Mouse (Mus musculus): Measurements from ENCODE around the gene Fgfr2. TPM values are rescaled to one million over a fixed set of nuclear protein-coding genes. Genes with fewer than 3 reads are reported as not detected.

Fgfr2 gene
- polyA plus RNA-seq, 1 experiment from 2014 or later = 104 TPM

- Histone ChIP-seq H3K36me3 (no peaks in the 10 kb centered on the region), H3K27me3 (replicated peaks) (no peaks in the 10 kb centered on the region), H3K9me3 (no peaks in the 10 kb centered on the region), H3K27ac (no peak overlapping the region; the same call in 1 of the 2 replicates), H3K4me1 (peaks cover 6% of the 10 kb centered on the region; the same call in 1 of the 2 replicates), H3K9ac (no peak overlapping the region), H3K4me3 (replicated peaks) (no peak overlapping the region), H3K4me2 (no peak overlapping the region)
- 87% methylated on average over 3 of the region's 3 CpGs for WGBS
- no peak for ATAC-seq (ENCODE audit: insufficient read depth, low FRiP score, low read depth)
These were observed 892.2 kb downstream of the Fgfr2 start for GRCm38 (mm10) chr7:132230961-132231360.

- Histone ChIP-seq H3K4me3 (replicated peaks) (no peak overlapping the region), H3K9ac (no peak overlapping the region), H3K27ac (no peak overlapping the region), H3K9me3 (no peaks in the 10 kb centered on the region), H3K27me3 (replicated peaks) (no peaks in the 10 kb centered on the region), H3K4me2 (no peak overlapping the region), H3K4me1 (peaks cover 6% of the 10 kb centered on the region; the same call in 1 of the 2 replicates), H3K36me3 (no peaks in the 10 kb centered on the region)
- 82% methylated on average over 8 of the region's 8 CpGs for WGBS
- ATAC-seq (ENCODE audit: insufficient read depth, low FRiP score, low read depth) = no peak
These were observed 896.0 kb downstream of the Fgfr2 start for GRCm38 (mm10) chr7:132227075-132227640.

GRCm38 (mm10) chr7:132226379-132227074, 896.6 kb downstream of the Fgfr2 start:
- 60% methylated on average over 6 of the region's 6 CpGs for WGBS

GRCm38 (mm10) chr7:132223452-132224141, 899.6 kb downstream of the Fgfr2 start:
- H3K27ac ChIP-seq = no peak overlapping the region

More at GRCm38 (mm10) chr7:132226379-132227074, 896.6 kb downstream of the Fgfr2 start:
- Histone ChIP-seq H3K36me3 (no peaks in the 10 kb centered on the region), H3K4me1 (peaks cover 6% of the 10 kb centered on the region; the same call in 1 of the 2 replicates), H3K27ac (no peak overlapping the region), H3K4me3 (replicated peaks) (no peak overlapping the region), H3K9ac (no peak overlapping the region), H3K9me3 (no peaks in the 10 kb centered on the region), H3K27me3 (replicated peaks) (no peaks in the 10 kb centered on the region), H3K4me2 (no peak overlapping the region)
- peak; percentile 31; the same call in 1 of the 2 replicates for ATAC-seq (ENCODE audit: insufficient read depth, low FRiP score, low read depth)

GRCm38 (mm10) chr7:132214031-132214430, 909.1 kb downstream of the Fgfr2 start:
- Histone ChIP-seq H3K4me2 (no peak overlapping the region), H3K27ac (no peak overlapping the region), H3K36me3 (no peaks in the 10 kb centered on the region), H3K4me3 (replicated peaks) (no peak overlapping the region), H3K9ac (no peak overlapping the region), H3K4me1 (0 out of 2 replicates have a peak, but pooled peaks cover 3% of the 10 kb centered on the region), H3K9me3 (no peaks in the 10 kb centered on the region), H3K27me3 (replicated peaks) (no peaks in the 10 kb centered on the region)
- ATAC-seq (ENCODE audit: insufficient read depth, low FRiP score, low read depth) = no peak
- WGBS = 73% methylated on average over 10 of the region's 10 CpGs

More at GRCm38 (mm10) chr7:132223452-132224141, 899.6 kb downstream of the Fgfr2 start:
- Histone ChIP-seq H3K4me2 (no peak overlapping the region), H3K9me3 (no peaks in the 10 kb centered on the region), H3K36me3 (no peaks in the 10 kb centered on the region), H3K27me3 (replicated peaks) (no peaks in the 10 kb centered on the region), H3K9ac (no peak overlapping the region), H3K4me3 (replicated peaks) (no peak overlapping the region), H3K4me1 (peaks cover 6% of the 10 kb centered on the region; the same call in 1 of the 2 replicates)
- WGBS = 41% methylated on average over 10 of the region's 10 CpGs
- ATAC-seq (ENCODE audit: insufficient read depth, low FRiP score, low read depth) = no peak

GRCm38 (mm10) chr7:132213460-132213859, 909.7 kb downstream of the Fgfr2 start:
- no peaks in the 10 kb centered on the region for H3K27me3 ChIP-seq (replicated peaks)
- no peaks in the 10 kb centered on the region for H3K36me3 ChIP-seq
- H3K4me3 ChIP-seq (replicated peaks) = no peak overlapping the region
- H3K4me1 ChIP-seq = 0 out of 2 replicates have a peak, but pooled peaks cover 3% of the 10 kb centered on the region
- H3K9ac ChIP-seq = no peak overlapping the region
- WGBS = 6% methylated on average over 8 of the region's 8 CpGs
- H3K27ac ChIP-seq = no peak overlapping the region
- H3K9me3 ChIP-seq = no peaks in the 10 kb centered on the region
- H3K4me2 ChIP-seq = no peak overlapping the region
- ATAC-seq (ENCODE audit: insufficient read depth, low FRiP score, low read depth) = peak; percentile 18; the same call in 1 of the 2 replicates

- no peak overlapping the region for H3K27ac ChIP-seq
- H3K9ac ChIP-seq = no peak overlapping the region
- H3K9me3 ChIP-seq = no peaks in the 10 kb centered on the region
- no peak overlapping the region for H3K4me2 ChIP-seq
- no peak overlapping the region for H3K4me3 ChIP-seq (replicated peaks)
- 78% methylated on average over 6 of the region's 6 CpGs for WGBS
- 0 out of 2 replicates have a peak, but pooled peaks cover 3% of the 10 kb centered on the region for H3K4me1 ChIP-seq
- H3K27me3 ChIP-seq (replicated peaks) = no peaks in the 10 kb centered on the region
- H3K36me3 ChIP-seq = no peaks in the 10 kb centered on the region
- ATAC-seq (ENCODE audit: insufficient read depth, low FRiP score, low read depth) = no peak
These were observed 911.0 kb downstream of the Fgfr2 start for GRCm38 (mm10) chr7:132211920-132212701.

- H3K4me3 ChIP-seq (replicated peaks) = no peak overlapping the region
- H3K36me3 ChIP-seq = no peaks in the 10 kb centered on the region
- no peak overlapping the region for H3K9ac ChIP-seq
- no peak overlapping the region for H3K27ac ChIP-seq
- H3K27me3 ChIP-seq (replicated peaks) = no peaks in the 10 kb centered on the region
- WGBS = 78% methylated on average over 5 of the region's 5 CpGs
- 0 out of 2 replicates have a peak, but pooled peaks cover 3% of the 10 kb centered on the region for H3K4me1 ChIP-seq
- no peak overlapping the region for H3K4me2 ChIP-seq
- no peaks in the 10 kb centered on the region for H3K9me3 ChIP-seq
- no peak for ATAC-seq (ENCODE audit: insufficient read depth, low FRiP score, low read depth)
These were observed 912.5 kb downstream of the Fgfr2 start for GRCm38 (mm10) chr7:132210616-132211015.

- no peaks in the 10 kb centered on the region for H3K36me3 ChIP-seq
- H3K4me2 ChIP-seq = no peak overlapping the region
- H3K9me3 ChIP-seq = no peaks in the 10 kb centered on the region
- 0 out of 2 replicates have a peak, but pooled peaks cover 3% of the 10 kb centered on the region for H3K4me1 ChIP-seq
- H3K4me3 ChIP-seq (replicated peaks) = no peak overlapping the region
- H3K27ac ChIP-seq = no peak overlapping the region
- WGBS = 77% methylated on average over 9 of the region's 9 CpGs
- ATAC-seq (ENCODE audit: insufficient read depth, low FRiP score, low read depth) = no peak
- H3K27me3 ChIP-seq (replicated peaks) = no peaks in the 10 kb centered on the region
- no peak overlapping the region for H3K9ac ChIP-seq
These were observed 914.1 kb downstream of the Fgfr2 start for GRCm38 (mm10) chr7:132208946-132209651.

GRCm38 (mm10) chr7:132204073-132204612, 919.0 kb downstream of the Fgfr2 start:
- H3K27ac ChIP-seq = no peak overlapping the region
- H3K36me3 ChIP-seq = no peaks in the 10 kb centered on the region
- H3K4me1 ChIP-seq = no peaks in the 10 kb centered on the region
- no peak overlapping the region for H3K9ac ChIP-seq
- no peak overlapping the region for H3K4me2 ChIP-seq
- no peak overlapping the region for H3K4me3 ChIP-seq (replicated peaks)
- WGBS = 13% methylated on average over 1 of the region's 1 CpGs
- H3K9me3 ChIP-seq = no peaks in the 10 kb centered on the region
- ATAC-seq (ENCODE audit: insufficient read depth, low FRiP score, low read depth) = no peak
- no peaks in the 10 kb centered on the region for H3K27me3 ChIP-seq (replicated peaks)

- Histone ChIP-seq H3K27ac (no peak overlapping the region), H3K27me3 (replicated peaks) (no peaks in the 10 kb centered on the region), H3K4me1 (no peaks in the 10 kb centered on the region), H3K4me3 (replicated peaks) (no peak overlapping the region), H3K36me3 (no peaks in the 10 kb centered on the region), H3K9me3 (no peaks in the 10 kb centered on the region), H3K9ac (no peak overlapping the region), H3K4me2 (no peak overlapping the region)
- 33% methylated on average over 6 of the region's 6 CpGs for WGBS
- ATAC-seq (ENCODE audit: insufficient read depth, low FRiP score, low read depth) = no peak
These were observed 923.5 kb downstream of the Fgfr2 start for GRCm38 (mm10) chr7:132199686-132200085.
